12 mouse cellular contexts compared by ENCODE assay signal in genomic region chr10:120691451-120691850, GRCm38 (mm10).
A peak's percentile ranks its signal among the peaks of the same experiment; 100 is the strongest.
DNase-seq lines count a peak whose midpoint lies in the region; ATAC-seq and TF ChIP-seq lines count a peak whose summit lies in the region.
"Had no signal": no experiment of that assay in that cellular context is flagged by ENCODE, and none has a peak within 500 bp of the region (broad histone marks: within the 10 kb centered on the region; RNA-seq: fewer than 3 reads in every experiment).

No protein-coding gene starts in this region.

- WGBS in stomach, embryonic 14.5 days: 48% methylated on average over 3 of the region's 3 CpGs
- 43% methylated on average over 3 of the region's 3 CpGs for WGBS in stomach, postnatal 0 days
- WGBS in embryonic facial prominence, embryonic 12.5 days: 44% methylated on average over 3 of the region's 3 CpGs
- WGBS in hindbrain, embryonic 13.5 days: 71% methylated on average over 3 of the region's 3 CpGs

- no peak overlapping the region for H3K4me3 ChIP-seq in stomach, embryonic 14.5 days (ENCODE audit: low read depth, low read length)
- no peak overlapping the region for H3K4me3 ChIP-seq in stomach, postnatal 0 days (ENCODE audit: low read depth, low read length)
- no peak overlapping the region for H3K4me3 ChIP-seq in embryonic facial prominence, embryonic 12.5 days
- no peak overlapping the region for H3K4me3 ChIP-seq in hindbrain, embryonic 13.5 days
- H3K4me3 ChIP-seq: liver, embryonic 13.5 days; neural tube, embryonic 12.5 days had no signal

- no peak for TF ChIP-seq CTCF in stomach, postnatal 0 days (IDR thresholded peaks at IDR 0.05; ENCODE audit: low read depth)

- H3K9ac ChIP-seq in stomach, embryonic 14.5 days (replicated peaks; ENCODE audit: low read depth, low read length): no peak overlapping the region
- H3K9ac ChIP-seq in stomach, postnatal 0 days (ENCODE audit: low read length): no peak overlapping the region
- H3K9ac ChIP-seq in embryonic facial prominence, embryonic 12.5 days: no peak overlapping the region
- H3K9ac ChIP-seq in hindbrain, embryonic 13.5 days: no peak overlapping the region
- H3K9ac ChIP-seq: liver, embryonic 13.5 days; neural tube, embryonic 12.5 days had no signal

- ATAC-seq in stomach, embryonic 14.5 days (ENCODE audit: insufficient number of reproducible peaks, insufficient read depth, low FRiP score, low read depth): no peak
- no peak for ATAC-seq in stomach, postnatal 0 days (ENCODE audit: low FRiP score, low TSS enrichment)
- ATAC-seq in embryonic facial prominence, embryonic 12.5 days (ENCODE audit: insufficient number of reproducible peaks, insufficient read depth, low FRiP score, low TSS enrichment): no peak
- no peak for ATAC-seq in hindbrain, embryonic 13.5 days (ENCODE audit: low FRiP score)

- H3K4me2 ChIP-seq in stomach, embryonic 14.5 days (replicated peaks; ENCODE audit: low read depth, low read length): no peak overlapping the region
- no peak overlapping the region for H3K4me2 ChIP-seq in stomach, postnatal 0 days (replicated peaks; ENCODE audit: low read depth)
- no peak overlapping the region for H3K4me2 ChIP-seq in embryonic facial prominence, embryonic 12.5 days (replicated peaks)
- H3K4me2 ChIP-seq in hindbrain, embryonic 13.5 days: no peak overlapping the region
- H3K4me2 ChIP-seq: liver, embryonic 13.5 days; neural tube, embryonic 12.5 days had no signal

- no peak for TF ChIP-seq EP300 in stomach, postnatal 0 days (optimal IDR thresholded peaks at IDR 0.05)

- no peak for DNase-seq in stomach, postnatal 0 days (ENCODE audit: low spot score)
- DNase-seq in kidney, adult 9 months: peak; percentile 48
- DNase-seq in ovary, postnatal 36 days (ENCODE audit: low spot score): peak; percentile 11
- no peak for DNase-seq in layer of hippocampus, postnatal 36 days
- DNase-seq in frontal cortex, postnatal 36 days (ENCODE audit: low spot score in 2 of 2): no peak
- DNase-seq: cerebellum, postnatal 36 days; liver, embryonic 13.5 days; thymus, adult 18-20 months had no signal

- no peaks in the 10 kb centered on the region for H3K9me3 ChIP-seq in stomach, embryonic 14.5 days (ENCODE audit: control insufficient read depth, low read depth, low read length)
- no peaks in the 10 kb centered on the region for H3K9me3 ChIP-seq in stomach, postnatal 0 days (ENCODE audit: control insufficient read depth, low read length)
- no peaks in the 10 kb centered on the region for H3K9me3 ChIP-seq in embryonic facial prominence, embryonic 12.5 days
- H3K9me3 ChIP-seq in hindbrain, embryonic 13.5 days: no peaks in the 10 kb centered on the region
- H3K9me3 ChIP-seq: liver, embryonic 13.5 days; neural tube, embryonic 12.5 days had no signal

- H3K36me3 ChIP-seq in stomach, embryonic 14.5 days (ENCODE audit: control insufficient read depth, insufficient read depth, low read length): no peaks in the 10 kb centered on the region
- no peaks in the 10 kb centered on the region for H3K36me3 ChIP-seq in stomach, postnatal 0 days (ENCODE audit: control insufficient read depth, insufficient read depth, low read length)
- H3K36me3 ChIP-seq in embryonic facial prominence, embryonic 12.5 days: no peaks in the 10 kb centered on the region
- no peaks in the 10 kb centered on the region for H3K36me3 ChIP-seq in hindbrain, embryonic 13.5 days
- H3K36me3 ChIP-seq: liver, embryonic 13.5 days; neural tube, embryonic 12.5 days had no signal

- no peaks in the 10 kb centered on the region for H3K27me3 ChIP-seq in stomach, embryonic 14.5 days (ENCODE audit: control insufficient read depth, insufficient read depth, low read length)
- H3K27me3 ChIP-seq in stomach, postnatal 0 days (ENCODE audit: control insufficient read depth, insufficient read depth, low read length): no peaks in the 10 kb centered on the region
- H3K27me3 ChIP-seq in embryonic facial prominence, embryonic 12.5 days: no peaks in the 10 kb centered on the region
- peaks cover 22% of the 10 kb centered on the region for H3K27me3 ChIP-seq in hindbrain, embryonic 13.5 days
- H3K27me3 ChIP-seq: liver, embryonic 13.5 days; neural tube, embryonic 12.5 days had no signal

- H3K4me1 ChIP-seq in stomach, embryonic 14.5 days (ENCODE audit: control insufficient read depth, insufficient read depth, low read length): peaks cover 14% of the 10 kb centered on the region
- no peaks in the 10 kb centered on the region for H3K4me1 ChIP-seq in stomach, postnatal 0 days (replicated peaks; ENCODE audit: control insufficient read depth, insufficient read depth)
- peaks cover 28% of the 10 kb centered on the region; the same call in 1 of the 2 replicates for H3K4me1 ChIP-seq in embryonic facial prominence, embryonic 12.5 days
- no peaks in the 10 kb centered on the region; the same call in 1 of the 2 replicates for H3K4me1 ChIP-seq in hindbrain, embryonic 13.5 days (replicated peaks)

- H3K27ac ChIP-seq in stomach, embryonic 14.5 days (ENCODE audit: low read length): peak overlapping the region; percentile 28; the same call in 1 of the 2 replicates
- H3K27ac ChIP-seq in stomach, postnatal 0 days (replicated peaks): no peak overlapping the region
- 0 out of 2 replicates have a peak overlapping the region, but pooled peaks have one; percentile 36 for H3K27ac ChIP-seq in embryonic facial prominence, embryonic 12.5 days
- H3K27ac ChIP-seq in hindbrain, embryonic 13.5 days: no peak overlapping the region
- H3K27ac ChIP-seq: liver, embryonic 13.5 days; neural tube, embryonic 12.5 days had no signal

Comparison
In these comparisons a context has a peak if more than half of its experiments do, and no peak if none do; other contexts are left out.
1. H3K27ac ChIP-seq: peak in stomach, embryonic 14.5 days (single experiment) and embryonic facial prominence, embryonic 12.5 days (single experiment); none in stomach, postnatal 0 days (single experiment) and hindbrain, embryonic 13.5 days (single experiment).
2. DNase-seq: peak in kidney, adult 9 months (single experiment) and ovary, postnatal 36 days (single experiment); none in stomach, postnatal 0 days (single experiment), layer of hippocampus, postnatal 36 days (0 of 2) and frontal cortex, postnatal 36 days (0 of 2).